Mouse (Mus musculus) urinary bladder, postnatal 0 days (tissue): ENCODE results near the gene Cavin2. TPM values are rescaled to one million over a fixed set of nuclear protein-coding genes. Genes with fewer than 3 reads are reported as not detected.

Experiments used
- polyA plus RNA-seq: library from polyadenylated mRNA; unstranded; fragments of >200 nt; fragmentation: Nextera tagmentation; extraction: Ambion mirVana; gene quantifications from 2 replicates; pipeline ENCODE4 v1.2.1, GENCODE M21; 2015

The Cavin2 gene
- 107 and 129 TPM in 2 replicates for polyA plus RNA-seq

GRCm38 (mm10) chr1:51288755-51289619 is at the start of gene Cavin2:
TSS of gene Cavin2 (plus strand) at chr1:51289126.

Other genes starting within 250 kb of the Cavin2 start
- 45.4 and 53.6 TPM in 2 replicates for gene Nabp1, start 189.3 kb downstream of the Cavin2 start, polyA plus RNA-seq